Mouse (Mus musculus) heart, postnatal 0 days (tissue): ENCODE results near the gene Mterf1a. TPM values are rescaled to one million over a fixed set of nuclear protein-coding genes. Genes with fewer than 3 reads are reported as not detected.
A peak's percentile ranks its signal among the peaks of the same experiment; 100 is the strongest.
"Not testable (repeated sequence)": the region's sequence is repeated elsewhere in the genome, so short reads cannot be mapped to it uniquely, and the experiment has no call there.

ENCODE experiments used
- ATAC-seq: fragments of 200-750 bp; cut with Nextera tagmentation; 2 replicates; pipeline ENCODE4 v1.8.0; 2017; ENCODE audit warnings: low read depth, moderate number of reproducible peaks, moderate library complexity; ENCODE audit not compliant: insufficient read depth
- DNase-seq: peaks from one replicate; pipeline ENCODE4 v3.0.0-alpha.2; 2016; ENCODE audit warnings: low spot score
- H3K27ac ChIP-seq: fragments of 300-500 bp; sonication (generic); 2 replicates; pipeline ENCODE4 v1.5.1; 2014; ENCODE audit warnings: low read depth, mild to moderate bottlenecking
- H3K27me3 ChIP-seq: fragments of 300-500 bp; sonication (generic); 2 replicates; pipeline ENCODE4 v1.6.1; 2014; ENCODE audit warnings: low read length, mixed read lengths; ENCODE audit not compliant: control insufficient read depth, insufficient read depth
- H3K36me3 ChIP-seq: fragments of 300-500 bp; sonication (generic); replicated peaks from 2 replicates; pipeline ENCODE4 v1.6.1; 2014; ENCODE audit warnings: low read length, mixed read lengths; ENCODE audit not compliant: control insufficient read depth, insufficient read depth
- H3K4me1 ChIP-seq: fragments of 300-500 bp; sonication (generic); 2 replicates; pipeline ENCODE4 v1.6.1; 2014; ENCODE audit warnings: antibody characterized with exemption; ENCODE audit not compliant: control insufficient read depth, insufficient read depth
- H3K4me2 ChIP-seq: fragments of 300-500 bp; sonication (generic); 2 replicates; pipeline ENCODE4 v1.6.1; 2014; ENCODE audit warnings: low read depth, mild to moderate bottlenecking, low read length, moderate library complexity
- H3K4me3 ChIP-seq: fragments of 300-500 bp; sonication (generic); 2 replicates; pipeline ENCODE4 v1.5.1; 2014; ENCODE audit warnings: low read depth, low read length
- H3K9ac ChIP-seq: fragments of 300-500 bp; sonication (generic); replicated peaks from 2 replicates; pipeline ENCODE4 v1.6.1; 2014; ENCODE audit warnings: low read depth, low read length, mixed read lengths
- H3K9me3 ChIP-seq: fragments of 300-500 bp; sonication (generic); replicated peaks from 2 replicates; pipeline ENCODE4 v1.6.1; 2016; ENCODE audit warnings: low read length; ENCODE audit not compliant: control insufficient read depth
- CTCF ChIP-seq: IDR thresholded peaks from 2 replicates; pipeline ENCODE4 v1.5.1; 2016; ENCODE audit warnings: antibody characterized with exemption, control low read depth, low read depth
- EP300 ChIP-seq: IDR thresholded peaks from 2 replicates; pipeline ENCODE4 v1.6.1; 2016; ENCODE audit warnings: antibody characterized with exemption, low read depth
- WGBS: fragments of 180-500 bp; shearing (Covaris S2); extraction: QIAGEN DNeasy Blood & Tissue Kit; methylation state at CpG from one replicate; pipeline ENCODE4 v1.1.7; 2014; 5-methylcytosine and 5-hydroxymethylcytosine counted together
- polyA plus RNA-seq: library from polyadenylated mRNA; unstranded; fragments of >200 nt; fragmentation: Nextera tagmentation; extraction: Ambion mirVana; gene quantifications from 2 replicates; pipeline ENCODE4 v1.2.1, GENCODE M21; 2015
- total RNA-seq: library from RNA; depleted of rRNA; stranded (reverse); fragments of >200 nt; gene quantifications from 2 replicates; pipeline ENCODE4 v1.2.3, GENCODE M21; 2014; ENCODE audit warnings: low replicate concordance; rRNA removed

Gene Mterf1a
- 2.5 and 3.5 TPM in 2 replicates for total RNA-seq
- polyA plus RNA-seq: 3.6 and 4.0 TPM in 2 replicates

GRCm38 (mm10) chr5:3893459-3894293, at the start of gene Mterf1a:
Mterf1a (minus strand) TSS chr5:3893933.
- not testable (repeated sequence) for H3K27me3 ChIP-seq, H3K36me3 ChIP-seq, H3K4me1 ChIP-seq, DNase-seq, H3K27ac ChIP-seq, H3K9me3 ChIP-seq
- peak; percentile 100 for ATAC-seq
- Histone ChIP-seq H3K4me2 (peak within 1 kb of the TSS; percentile 70), H3K9ac (peak within 1 kb of the TSS; percentile 40; the same call in 1 of the 2 replicates), H3K4me3 (peak within 1 kb of the TSS; percentile 49)
- 0% methylated on average over 4 of the region's 47 CpGs for whole genome bisulfite sequencing

DNA sequence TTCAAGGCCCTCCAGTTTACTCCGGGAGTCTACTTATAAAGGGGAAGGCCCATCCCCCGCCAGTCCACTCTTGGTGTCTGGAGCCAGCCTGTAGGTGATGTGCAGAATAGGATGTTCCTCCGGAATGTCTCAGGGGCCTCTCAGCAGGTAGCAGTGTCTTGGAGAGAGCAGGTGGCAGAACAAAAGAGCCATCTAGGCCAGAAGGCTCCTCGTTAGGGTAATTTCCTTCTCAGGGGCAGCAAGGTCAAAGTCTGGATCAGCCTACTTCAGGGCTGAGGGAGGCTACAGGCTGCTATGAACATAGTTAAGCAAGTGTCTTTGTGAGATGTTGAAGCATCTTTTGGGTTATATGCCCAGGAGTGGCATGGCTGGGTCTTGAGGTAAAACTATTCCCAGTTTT, 49.4 kb upstream of the Mterf1a start:
- not testable (repeated sequence) for H3K4me2 ChIP-seq, H3K27ac ChIP-seq, DNase-seq, H3K36me3 ChIP-seq, H3K9me3 ChIP-seq, H3K4me1 ChIP-seq, H3K4me3 ChIP-seq, H3K27me3 ChIP-seq, ATAC-seq, H3K9ac ChIP-seq
- 87% methylated on average over 4 of the region's 4 CpGs for WGBS

DNA sequence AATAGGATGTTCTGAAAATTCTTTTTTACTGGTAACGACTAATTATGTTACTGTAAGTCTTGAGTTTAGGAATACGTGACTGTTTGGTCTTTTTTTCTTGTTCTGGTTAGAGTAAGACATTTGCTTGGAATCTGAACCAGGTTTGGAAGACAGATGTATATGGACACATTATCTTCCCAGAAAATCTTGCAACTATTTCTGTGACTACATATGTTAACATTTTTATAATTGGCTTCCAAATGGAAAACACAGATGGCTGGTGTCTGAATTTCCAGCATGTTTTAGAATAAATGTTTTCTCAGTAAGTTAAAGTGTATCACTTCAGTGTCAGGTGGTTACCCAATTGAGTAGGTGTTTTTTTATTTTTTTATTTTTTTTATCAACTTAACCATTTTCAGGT, 47.5 kb upstream of the Mterf1a start:
- 95% methylated on average over 2 of the region's 2 CpGs for WGBS
- no peak overlapping the region for H3K4me3 ChIP-seq
- H3K27me3 ChIP-seq: no peaks in the 10 kb centered on the region
- DNase-seq (no peak), ATAC-seq (no peak)
- H3K9ac ChIP-seq: no peak overlapping the region
- peaks cover 20% of the 10 kb centered on the region for H3K4me1 ChIP-seq
- H3K4me2 ChIP-seq: no peak overlapping the region
- no peaks in the 10 kb centered on the region for H3K9me3 ChIP-seq
- H3K27ac ChIP-seq: no peak overlapping the region
- TF ChIP-seq CTCF: no peak
- no peak for TF ChIP-seq EP300
- no peaks in the 10 kb centered on the region for H3K36me3 ChIP-seq

GRCm38 (mm10) chr5:3939335-3939734, 45.6 kb upstream of the Mterf1a start:
- no peak overlapping the region for H3K9ac ChIP-seq
- H3K36me3 ChIP-seq: no peaks in the 10 kb centered on the region
- no peaks in the 10 kb centered on the region for H3K9me3 ChIP-seq
- H3K4me3 ChIP-seq: no peak overlapping the region
- H3K4me1 ChIP-seq: peaks cover 20% of the 10 kb centered on the region
- DNase-seq: no peak
- H3K27me3 ChIP-seq: no peaks in the 10 kb centered on the region
- TF ChIP-seq CTCF (no peak), EP300 (no peak)
- no peak for ATAC-seq
- no peak overlapping the region for H3K4me2 ChIP-seq
- no peak overlapping the region for H3K27ac ChIP-seq
- WGBS: 86% methylated on average over 5 of the region's 5 CpGs

GRCm38 (mm10) chr5:3938905-3939304, 45.2 kb upstream of the Mterf1a start:
- H3K9me3 ChIP-seq: no peaks in the 10 kb centered on the region
- H3K4me1 ChIP-seq: peaks cover 20% of the 10 kb centered on the region
- whole genome bisulfite sequencing: 74% methylated on average over 3 of the region's 3 CpGs
- no peak for DNase-seq
- TF ChIP-seq CTCF (no peak), EP300 (no peak)
- no peaks in the 10 kb centered on the region for H3K27me3 ChIP-seq
- H3K27ac ChIP-seq: no peak overlapping the region
- H3K4me2 ChIP-seq: no peak overlapping the region
- ATAC-seq: no peak
- no peaks in the 10 kb centered on the region for H3K36me3 ChIP-seq
- no peak overlapping the region for H3K4me3 ChIP-seq
- H3K9ac ChIP-seq: no peak overlapping the region
